Mouse (Mus musculus): ENCODE data around the gene Grm1. TPM values are rescaled to one million over a fixed set of nuclear protein-coding genes. Genes with fewer than 3 reads are reported as not detected.

Grm1 gene
- polyA plus RNA-seq, 2 experiments from 2014 or later = not detected

DNA sequence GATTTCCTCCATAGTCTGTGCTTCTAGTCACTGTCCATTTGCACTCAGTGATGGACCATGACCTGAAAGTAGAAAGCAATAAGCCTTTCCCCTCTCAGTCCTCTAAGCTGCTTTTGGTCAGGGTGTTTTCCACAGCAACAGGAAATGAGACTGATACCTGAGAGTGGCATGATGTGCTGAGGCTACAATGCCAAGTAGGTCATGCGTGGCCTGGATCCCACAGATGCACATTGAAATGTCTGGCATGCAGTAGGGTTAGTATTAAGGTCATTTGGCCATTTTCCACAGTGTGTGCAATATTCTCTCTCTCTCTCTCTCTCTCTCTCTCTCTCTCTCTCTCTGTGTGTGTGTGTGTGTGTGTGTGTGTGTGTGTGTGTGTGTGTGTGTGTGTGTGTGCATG, 254.8 kb downstream of the Grm1 start:
- ATAC-seq = no peak

DNA sequence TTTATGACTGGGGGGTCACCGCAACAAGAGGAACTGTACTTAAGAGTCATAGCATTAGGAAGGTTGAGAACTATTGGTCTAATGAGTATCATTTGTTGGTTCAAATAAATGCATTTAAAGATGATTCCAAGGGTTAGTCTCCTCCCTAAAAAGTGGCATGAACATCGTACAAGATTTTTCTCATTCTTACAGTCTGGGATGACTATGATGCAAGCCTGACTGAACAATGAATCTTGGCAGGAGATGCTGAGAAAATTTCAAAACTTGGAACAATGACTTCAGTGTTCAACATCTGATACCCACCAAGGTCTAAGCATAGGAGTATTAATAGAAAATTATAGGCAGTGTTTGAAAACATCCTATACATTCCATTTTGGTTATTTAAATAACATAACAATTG, 264.1 kb downstream of the Grm1 start:
- no peak for ATAC-seq

DNA sequence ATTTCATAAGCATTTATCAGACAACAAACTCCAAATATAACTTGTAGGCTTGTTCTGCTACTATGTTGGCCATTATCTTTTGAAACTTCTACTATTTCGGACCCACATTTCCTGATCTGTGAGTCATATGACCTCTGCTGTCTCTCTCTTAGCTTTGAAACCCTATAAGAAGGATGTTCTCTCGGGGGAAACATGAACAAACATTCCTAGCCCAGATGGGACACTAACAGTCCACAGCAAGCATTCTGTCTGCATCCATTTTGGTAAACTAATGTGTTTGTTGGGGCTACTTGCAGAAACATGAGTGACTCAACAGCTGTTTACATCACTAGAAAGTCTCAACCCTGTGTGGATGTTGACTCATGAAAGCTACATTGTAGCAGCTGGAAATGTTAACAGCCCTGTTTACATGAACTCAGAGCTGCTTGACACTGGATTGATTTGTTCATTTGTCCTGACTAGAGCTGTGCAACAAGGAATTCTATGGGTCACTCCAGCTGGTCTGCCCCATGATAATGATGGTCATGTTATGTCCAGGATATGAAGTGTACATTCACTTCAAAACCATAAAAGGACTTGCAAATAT, 267.4 kb downstream of the Grm1 start:
- no peak for ATAC-seq

DNA sequence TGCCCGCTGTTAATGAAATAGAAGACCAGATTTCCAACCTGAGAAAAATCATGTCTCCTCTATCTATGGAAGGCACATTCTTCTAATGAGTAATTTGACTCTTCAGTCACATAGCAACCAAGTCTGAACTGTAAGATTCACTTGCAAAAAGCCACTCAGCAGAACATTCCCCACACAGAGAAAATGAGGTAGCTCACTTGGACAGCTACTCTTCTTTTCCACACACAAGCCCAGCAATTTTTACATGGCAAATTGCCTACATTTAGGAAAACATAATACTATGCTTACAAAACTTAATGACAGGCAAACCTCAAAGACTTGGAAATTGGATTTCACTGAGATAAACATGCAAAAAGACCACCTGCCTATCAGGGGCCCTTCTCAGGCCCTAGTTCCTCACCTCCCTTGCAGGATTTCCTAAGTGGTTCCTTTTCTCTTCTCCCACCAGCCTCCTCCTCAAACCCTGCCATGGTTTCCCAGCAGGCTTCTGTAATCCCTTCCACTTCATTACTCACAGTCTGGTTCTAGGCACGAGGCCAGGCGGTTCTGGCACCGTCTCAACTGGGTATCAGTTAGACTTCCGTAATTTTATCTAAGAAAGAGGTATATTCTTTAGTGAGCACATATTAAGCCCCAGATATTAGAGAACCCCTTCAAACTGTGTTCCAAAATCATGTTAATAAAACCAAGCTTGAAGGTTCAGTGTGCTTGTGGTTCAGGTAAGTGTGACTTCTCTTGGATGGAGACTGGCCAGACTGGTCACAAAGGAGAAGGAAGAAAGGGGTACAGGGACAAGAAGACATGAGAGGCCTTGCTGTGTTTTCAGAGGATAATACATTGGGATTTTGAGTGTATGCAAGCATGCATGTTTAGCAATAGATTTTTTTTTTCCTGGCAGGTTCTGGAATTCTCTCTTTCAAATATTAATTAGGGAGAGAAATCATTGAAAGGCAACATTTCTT, 269.1 kb downstream of the Grm1 start:
- no peak for ATAC-seq

DNA sequence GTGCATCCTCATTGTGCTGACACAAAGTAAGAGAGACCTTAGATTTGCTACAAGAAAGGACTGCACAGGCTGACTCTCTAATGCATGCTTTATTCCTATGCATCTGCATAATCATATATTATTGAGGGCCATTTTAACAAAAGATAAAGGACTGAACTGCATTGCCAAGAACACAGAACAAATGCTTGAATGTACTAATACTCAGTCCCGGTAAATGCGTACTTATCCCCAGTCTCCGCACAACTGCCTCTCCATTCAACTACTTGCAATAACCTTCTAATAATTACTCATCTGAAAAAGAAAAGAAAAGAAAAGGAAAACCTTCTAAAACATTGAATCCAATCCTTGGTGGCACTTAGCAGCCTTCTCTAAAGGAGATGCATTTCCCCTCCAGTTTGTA, 272.4 kb downstream of the Grm1 start:
- no peak for ATAC-seq

DNA sequence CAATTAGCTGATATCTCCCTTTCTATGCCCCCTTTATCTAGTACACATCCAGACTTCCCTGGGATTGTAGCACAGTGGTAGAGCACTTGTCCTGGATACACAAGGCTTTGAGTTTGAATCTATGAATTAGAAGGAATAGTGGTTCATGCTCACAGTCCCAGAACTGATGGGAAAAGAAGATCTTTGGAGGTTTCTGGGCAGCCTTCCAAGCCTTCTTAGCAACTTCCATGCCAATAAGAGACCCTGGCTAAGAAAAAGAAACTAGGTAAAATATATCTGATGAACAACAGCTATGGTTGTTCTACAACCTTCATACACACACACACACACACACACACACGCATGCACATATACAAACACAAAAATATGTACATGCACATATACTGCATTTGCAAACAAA, 286.8 kb downstream of the Grm1 start:
- ATAC-seq = no peak

DNA sequence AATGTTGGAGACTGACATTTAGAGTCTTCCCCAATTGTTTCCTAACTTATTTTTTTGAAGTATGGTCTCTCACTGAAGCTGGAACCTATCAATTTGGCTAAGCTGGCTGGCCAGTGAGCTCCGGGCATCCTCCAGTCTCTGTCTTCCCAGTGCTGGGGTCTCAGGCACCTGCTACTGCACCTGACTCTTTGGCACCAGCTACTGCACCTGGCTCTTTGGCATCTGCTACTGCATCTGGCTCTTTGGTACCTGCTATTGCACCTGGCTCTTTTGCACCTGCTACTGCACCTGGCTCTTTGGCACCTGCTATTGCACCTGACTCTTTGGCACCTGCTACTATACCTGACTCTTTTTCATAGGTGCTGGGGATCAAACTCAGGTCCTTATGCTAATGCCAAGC, 291.7 kb downstream of the Grm1 start:
- ATAC-seq = no peak

DNA sequence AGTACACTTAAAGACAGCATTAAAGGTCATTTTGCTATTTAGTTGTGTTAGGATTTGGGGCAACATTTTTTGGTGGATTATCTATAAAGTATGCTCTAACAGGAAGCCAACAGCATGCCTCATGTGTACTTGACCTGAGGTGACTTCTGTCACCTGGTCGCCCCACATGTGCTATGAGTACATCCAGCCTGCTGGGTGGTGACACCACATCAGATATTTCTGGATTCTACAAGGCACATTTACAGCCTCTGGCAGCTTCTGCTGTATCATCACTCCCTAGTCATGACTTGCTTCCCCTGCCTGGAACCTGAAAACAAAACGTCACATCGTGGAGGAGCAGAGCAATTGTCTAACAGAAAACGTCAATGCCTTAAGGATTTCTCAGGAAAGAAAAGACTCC, 292.2 kb downstream of the Grm1 start:
- no peak for ATAC-seq

DNA sequence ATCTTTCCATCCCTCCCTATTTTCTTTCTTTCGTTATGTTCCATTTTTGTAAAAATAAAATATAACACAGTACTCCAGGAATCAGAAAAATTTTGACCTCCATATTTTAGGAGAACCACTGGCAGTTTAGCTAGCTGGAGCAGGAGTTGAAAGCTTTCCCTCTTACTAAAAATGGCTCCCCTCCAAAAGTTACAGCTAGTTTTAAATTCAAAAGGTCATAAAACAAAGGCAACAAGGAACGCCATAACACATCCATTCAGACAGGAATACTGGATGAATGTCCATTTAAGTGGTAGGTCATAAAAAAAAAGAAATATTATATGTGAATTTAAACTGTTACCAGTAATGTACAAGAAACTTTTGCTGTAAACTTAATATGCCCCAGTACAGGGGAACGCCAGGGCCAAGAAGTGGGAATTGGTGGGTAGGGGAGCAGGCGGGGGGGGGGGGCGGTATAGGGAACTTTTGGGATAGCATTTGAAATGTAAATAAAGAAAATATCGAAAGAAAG, 294.2 kb downstream of the Grm1 start:
- no peak for ATAC-seq

DNA sequence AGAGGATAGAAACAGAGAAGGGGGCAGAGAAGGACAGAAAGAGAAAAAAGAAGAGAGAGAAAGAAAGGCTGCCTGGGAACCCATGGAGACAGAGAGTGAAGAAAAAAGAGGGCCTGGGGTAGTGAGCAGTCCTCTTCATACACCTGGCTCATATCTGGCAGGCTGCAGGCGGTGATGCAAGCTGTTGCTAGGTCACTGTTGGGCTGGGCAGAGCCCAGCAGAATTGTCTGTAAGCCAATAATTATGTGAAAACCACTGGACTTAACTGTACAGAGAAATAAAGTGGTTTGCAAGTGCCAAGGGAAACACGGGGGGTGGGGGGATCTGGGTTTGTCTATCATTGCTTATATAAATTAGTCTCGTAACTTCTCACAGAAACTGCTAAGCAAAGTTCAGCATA, 297.0 kb downstream of the Grm1 start:
- ATAC-seq = no peak

DNA sequence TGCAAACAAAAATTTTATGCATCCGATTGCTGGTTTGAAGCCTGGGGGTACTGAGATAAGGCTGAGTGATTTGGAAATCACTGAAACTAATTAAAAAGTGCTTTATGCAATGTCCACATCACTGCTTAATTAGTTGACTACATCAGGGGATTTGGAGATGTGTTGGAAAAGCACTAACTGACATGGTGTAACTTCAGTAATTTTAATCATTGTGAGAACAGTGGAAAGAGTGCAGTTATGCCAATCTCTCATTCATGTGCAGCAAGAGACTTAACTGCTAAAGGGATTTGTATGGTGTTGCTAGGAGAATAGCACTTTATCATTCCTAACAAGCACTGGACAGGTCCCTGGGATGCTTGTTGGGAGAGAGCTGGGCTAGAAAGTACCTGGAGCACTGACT, 307.3 kb downstream of the Grm1 start:
- ATAC-seq = no peak

DNA sequence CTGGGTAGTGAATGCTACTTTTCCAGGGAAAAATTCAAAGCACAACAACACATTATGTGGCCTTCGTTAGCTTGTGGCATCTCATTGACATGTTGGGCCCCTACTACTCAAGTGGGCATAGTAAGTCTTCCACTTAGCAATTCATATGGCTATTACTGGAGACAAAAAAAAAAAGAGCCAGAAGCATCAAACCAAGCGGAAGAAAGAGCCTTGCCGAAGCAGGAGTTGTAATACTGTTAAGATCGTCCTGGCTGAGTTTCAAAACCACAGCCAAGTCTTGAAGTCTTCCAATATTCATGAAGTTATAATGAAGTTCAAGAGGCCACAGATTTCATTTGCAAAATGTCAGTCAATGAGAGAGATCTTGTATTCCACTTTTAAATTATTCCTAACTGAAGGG, 319.1 kb downstream of the Grm1 start:
- ATAC-seq = no peak

DNA sequence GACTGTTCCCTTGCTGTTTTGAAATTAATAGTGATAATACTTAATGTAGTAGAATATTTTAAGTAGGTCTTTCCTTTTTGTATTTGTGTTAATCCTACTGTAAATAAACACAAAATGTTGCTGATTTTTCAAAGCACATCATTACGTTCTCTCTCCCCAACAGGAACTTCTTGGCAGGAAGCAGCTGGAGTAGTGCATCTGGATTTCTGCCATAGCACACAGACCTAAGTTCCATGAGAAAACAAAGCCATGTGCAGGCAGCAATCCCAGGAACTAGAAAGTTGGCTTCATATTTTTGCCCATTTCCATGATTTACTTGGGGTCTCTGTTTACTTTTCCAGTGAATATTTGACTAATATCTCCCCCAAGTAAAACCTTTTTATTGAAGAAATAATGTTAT, 320.9 kb downstream of the Grm1 start:
- no peak for ATAC-seq

DNA sequence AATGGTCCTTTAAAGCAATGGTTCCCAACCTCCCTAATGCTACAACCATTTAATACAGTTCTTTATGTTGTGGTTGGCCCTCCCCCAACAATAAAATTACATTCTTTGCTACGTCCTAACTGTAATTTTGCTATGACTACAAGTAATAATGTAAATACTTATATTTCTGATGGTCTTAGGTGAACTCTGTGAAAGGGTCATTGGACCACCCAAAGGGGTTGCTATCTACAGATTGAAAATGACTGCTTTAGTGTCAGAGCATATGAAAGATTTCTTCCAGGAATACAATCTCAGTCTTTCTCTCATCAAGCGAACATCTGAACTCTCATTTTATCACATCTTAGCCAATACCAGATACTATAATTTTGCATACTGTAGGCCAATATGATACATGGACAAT, 321.4 kb downstream of the Grm1 start:
- ATAC-seq = no peak

DNA sequence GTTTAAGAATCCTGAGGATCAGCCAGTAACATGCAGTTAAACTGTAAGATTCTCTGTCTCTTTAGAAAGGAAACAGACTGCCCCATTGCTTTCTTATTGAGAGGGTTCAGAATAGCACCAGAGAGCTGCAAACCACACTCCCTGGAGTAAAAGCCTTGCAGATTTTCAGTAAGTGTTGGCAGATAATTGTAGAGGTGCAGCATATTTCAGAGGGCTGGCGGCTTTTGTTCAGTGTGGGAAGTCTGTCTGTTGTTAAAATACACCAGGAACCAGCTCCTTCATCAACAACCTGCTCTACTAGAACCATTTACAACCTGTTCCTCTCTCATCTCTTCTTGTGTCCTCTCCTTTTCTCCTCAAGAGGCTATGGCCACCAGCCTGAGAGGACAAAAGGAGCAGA, 331.1 kb downstream of the Grm1 start:
- no peak for ATAC-seq

DNA sequence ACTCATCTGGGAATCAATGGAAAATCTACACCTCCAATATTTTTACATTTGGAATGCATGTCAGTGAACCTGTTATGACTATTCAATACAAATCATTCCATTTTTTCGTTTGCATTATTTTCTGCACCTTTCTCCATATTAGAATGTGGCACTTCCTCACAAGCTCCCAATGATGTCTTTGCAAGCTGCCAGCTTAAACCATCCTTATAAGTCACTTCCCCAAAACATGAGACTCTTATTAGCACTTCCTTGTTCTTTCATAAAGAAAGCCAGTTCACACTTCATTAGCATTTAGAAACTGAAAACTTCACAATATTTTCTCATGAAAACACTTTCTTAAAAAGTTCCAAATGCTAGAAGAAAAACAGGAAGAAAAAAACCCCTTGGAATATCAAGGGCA, 338.1 kb downstream of the Grm1 start:
- no peak for ATAC-seq

DNA sequence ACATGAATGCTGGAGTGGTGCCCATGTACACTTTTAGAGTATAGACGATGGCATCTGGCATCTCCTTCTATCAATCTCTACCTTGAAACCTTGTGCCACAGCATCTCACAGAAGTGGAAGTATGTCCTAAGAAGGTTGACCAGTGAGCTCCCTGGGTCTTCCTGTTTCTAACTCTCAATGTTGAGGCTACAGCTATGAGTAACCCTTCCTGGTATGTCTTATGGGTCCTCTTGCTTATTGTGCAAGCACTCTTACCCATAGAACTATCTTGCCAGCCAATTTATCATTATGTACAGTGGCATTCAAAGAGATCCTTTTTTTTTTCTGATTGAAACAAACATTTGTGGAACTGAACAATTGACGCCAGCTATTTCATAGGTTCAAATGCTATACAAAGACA, 340.0 kb downstream of the Grm1 start:
- ATAC-seq = no peak

DNA sequence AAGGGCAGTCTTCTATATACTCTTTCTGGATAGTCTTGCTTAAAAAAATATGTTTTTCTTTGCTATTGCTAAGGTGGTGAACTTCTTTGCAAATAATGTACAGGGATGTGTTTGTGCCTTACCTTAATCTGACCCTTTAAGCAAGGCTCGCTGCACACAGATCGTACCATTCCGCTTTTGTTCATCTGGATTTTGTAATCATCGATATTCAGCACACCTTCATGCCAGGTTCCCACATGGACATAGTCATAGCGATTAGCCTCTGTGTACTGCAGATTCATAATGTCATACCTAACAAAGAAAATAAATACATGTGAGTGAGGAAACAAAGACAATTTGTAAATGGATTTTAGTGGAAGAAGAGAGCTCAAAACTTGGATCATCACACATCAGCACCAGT, 340.8 kb downstream of the Grm1 start:
- ATAC-seq = no peak

DNA sequence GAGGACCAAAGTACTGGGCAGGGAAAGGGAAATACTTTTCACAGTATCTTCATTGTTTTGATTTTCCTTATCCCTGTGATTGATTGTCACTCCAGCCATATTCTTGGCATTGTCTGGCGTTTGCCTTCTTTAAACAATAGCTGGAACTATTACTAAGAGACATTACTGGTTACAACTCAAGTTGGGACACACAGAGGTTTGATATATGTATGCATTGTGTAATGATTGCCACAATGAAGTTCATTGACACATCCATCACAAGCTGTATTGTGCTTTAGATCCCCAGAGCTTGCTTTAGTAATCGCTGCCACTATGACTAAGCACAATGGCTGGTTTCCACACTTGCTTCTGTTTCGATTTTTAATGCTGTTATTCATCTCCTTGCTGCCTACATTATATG, 341.4 kb downstream of the Grm1 start:
- no peak for ATAC-seq

DNA sequence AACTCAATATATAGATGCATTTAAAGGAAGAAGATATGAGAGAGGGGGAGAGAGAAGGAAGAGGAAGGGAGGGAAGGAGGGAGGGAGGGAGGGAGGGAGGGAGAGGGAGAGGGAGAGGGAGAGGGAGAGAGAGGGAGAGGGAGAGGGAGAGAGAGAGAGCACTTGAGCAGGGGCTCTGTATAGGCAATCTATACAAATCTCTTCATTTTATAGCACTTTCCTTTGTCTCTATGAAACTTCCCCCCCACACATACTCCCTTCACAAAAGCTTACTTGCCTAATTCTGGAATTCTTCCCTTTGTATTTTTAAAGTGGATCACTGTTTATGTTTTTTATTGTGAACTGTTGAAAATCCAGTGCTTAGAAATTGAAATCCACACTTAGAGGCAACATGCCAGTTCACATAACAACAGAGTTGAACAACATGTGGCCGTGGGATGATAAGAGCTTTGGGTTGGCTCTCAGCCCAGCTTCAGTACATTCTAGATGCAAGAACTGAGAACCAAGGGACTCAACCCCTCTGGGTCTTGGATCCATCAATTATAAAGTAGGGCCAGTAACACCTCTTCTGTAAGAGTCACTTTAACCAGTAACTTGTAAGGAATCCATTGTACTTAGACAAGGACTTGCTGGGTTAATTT, 345.0 kb downstream of the Grm1 start:
- ATAC-seq = no peak

DNA sequence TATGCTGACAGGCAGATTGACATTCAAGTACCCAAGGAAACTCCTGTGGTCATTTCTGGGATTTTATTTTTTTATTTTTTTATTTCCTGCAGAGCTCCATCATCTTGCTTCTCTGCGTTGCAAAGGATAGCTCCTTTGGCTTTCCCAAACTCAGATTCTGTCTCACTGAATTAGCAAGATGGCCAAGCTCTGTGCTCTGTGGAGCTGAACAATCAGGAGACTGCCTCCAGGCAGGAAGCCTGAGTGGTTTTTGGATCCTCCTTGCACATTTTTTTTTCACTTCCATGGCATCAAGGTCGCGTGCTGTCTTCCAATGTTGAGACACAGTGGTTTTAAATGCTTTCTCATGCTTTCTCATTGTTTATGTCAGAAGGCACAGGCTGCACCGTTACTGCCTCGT, 347.6 kb downstream of the Grm1 start:
- ATAC-seq = no peak

DNA sequence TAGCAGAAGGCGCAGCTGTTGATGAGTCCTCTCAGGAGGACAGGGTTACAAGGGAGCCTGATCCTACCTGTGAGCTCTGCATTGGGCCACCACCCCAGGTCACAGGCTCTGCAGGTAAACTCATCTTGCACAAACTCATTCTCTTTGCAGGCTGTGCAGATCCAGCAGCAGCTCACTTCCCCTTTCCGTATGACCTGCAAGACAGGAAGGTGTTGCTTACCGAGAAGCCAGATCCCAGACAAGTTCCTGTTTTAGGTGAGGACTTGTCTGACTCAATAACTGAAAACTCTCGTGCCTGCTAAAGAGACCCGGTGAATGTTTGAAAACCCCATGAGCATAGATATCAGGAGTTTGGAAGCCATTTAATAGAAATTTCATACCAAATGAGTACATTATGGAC, 349.1 kb downstream of the Grm1 start:
- no peak for ATAC-seq

DNA sequence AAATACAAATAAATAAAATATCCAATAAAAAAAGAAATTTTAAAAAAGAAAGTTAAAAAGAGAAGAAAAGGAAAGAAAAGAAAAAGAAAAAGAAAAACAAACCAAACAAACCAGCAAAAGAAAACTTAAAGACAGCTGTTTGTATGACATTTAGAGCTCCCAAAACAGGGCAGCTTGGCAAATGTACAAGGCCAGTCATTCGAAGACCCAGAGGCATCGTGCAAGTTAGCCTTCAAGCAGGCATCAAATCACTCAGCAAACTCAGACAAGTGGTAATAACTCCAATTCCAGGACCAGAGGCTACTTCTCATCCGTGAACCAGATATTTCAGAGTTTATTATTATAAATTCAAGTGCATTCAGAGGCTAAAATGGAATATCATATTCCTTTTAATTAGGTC, 355.7 kb downstream of the Grm1 start:
- ATAC-seq = no peak

DNA sequence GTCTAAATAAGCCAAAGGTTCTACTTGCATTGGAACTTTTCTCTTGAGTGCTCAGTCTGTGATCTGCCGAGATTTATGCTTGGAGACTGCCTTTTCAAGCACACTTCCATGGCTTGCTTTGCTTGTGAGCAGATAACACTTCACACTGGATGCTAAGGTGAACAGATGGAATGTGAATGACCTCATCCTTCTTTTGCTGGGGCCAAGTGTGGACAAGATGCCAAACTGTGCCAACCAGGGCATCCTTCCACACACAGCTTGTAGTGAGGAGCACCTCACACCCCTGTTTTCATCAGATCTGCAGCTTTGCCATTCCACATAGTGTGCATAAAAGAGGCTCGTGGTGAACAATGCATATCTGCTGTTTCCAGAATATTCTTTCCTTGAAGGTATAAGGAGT, 371.3 kb downstream of the Grm1 start:
- no peak for ATAC-seq
